Mouse (Mus musculus) forebrain, embryonic 14.5 days (tissue): ENCODE data around the gene Dtx3l. TPM values are rescaled to one million over a fixed set of nuclear protein-coding genes. Genes with fewer than 3 reads are reported as not detected.
"Not testable (repeated sequence)": the region's sequence is repeated elsewhere in the genome, so short reads cannot be mapped to it uniquely, and the experiment has no call there.

Experiments
- ATAC-seq: fragments of 200-750 bp; cut with Nextera tagmentation; 2 replicates; pipeline ENCODE4 v1.8.0; 2017; ENCODE audit warnings: mild to moderate bottlenecking, moderate library complexity
- DNase-seq: peaks from one replicate; pipeline ENCODE4 v3.0.0-alpha.2; 2015; ENCODE audit warnings: low spot score
- H3K27ac ChIP-seq: fragments of 300-500 bp; sonication (generic); 2 replicates; pipeline ENCODE4 v1.5.1; 2014; ENCODE audit warnings: low read depth, mild to moderate bottlenecking, control low read depth, low read length, moderate library complexity
- H3K27me3 ChIP-seq: fragments of 300-500 bp; sonication (generic); replicated peaks from 2 replicates; pipeline ENCODE4 v1.6.1; 2014; ENCODE audit warnings: low read length, control low read depth, mixed read lengths; ENCODE audit not compliant: control insufficient read depth, insufficient read depth
- H3K36me3 ChIP-seq: fragments of 300-500 bp; sonication (generic); 2 replicates; pipeline ENCODE4 v1.6.1; 2014; ENCODE audit warnings: low read length, control low read depth; ENCODE audit not compliant: control insufficient read depth, insufficient read depth
- H3K4me1 ChIP-seq: fragments of 300-500 bp; sonication (generic); 2 replicates; pipeline ENCODE4 v1.6.1; 2014; ENCODE audit warnings: antibody characterized with exemption, low read length, control low read depth; ENCODE audit not compliant: control insufficient read depth, insufficient read depth
- H3K4me2 ChIP-seq: fragments of 300-500 bp; sonication (generic); 2 replicates; pipeline ENCODE4 v1.6.1; 2014; ENCODE audit warnings: mild to moderate bottlenecking, control low read depth, low read length
- H3K4me3 ChIP-seq: fragments of 300-500 bp; sonication (generic); 2 replicates; pipeline ENCODE4 v1.5.1; 2014; ENCODE audit warnings: low read depth, low read length, control low read depth
- H3K9ac ChIP-seq: fragments of 300-500 bp; sonication (generic); 2 replicates; pipeline ENCODE4 v1.6.1; 2014; ENCODE audit warnings: mild to moderate bottlenecking, low read length, control low read depth, moderate library complexity
- H3K9me3 ChIP-seq: fragments of 300-500 bp; sonication (generic); replicated peaks from 2 replicates; pipeline ENCODE4 v1.6.1; 2016; ENCODE audit warnings: low read length, control low read depth, mixed read lengths; ENCODE audit not compliant: control insufficient read depth
- WGBS: fragments of 180-500 bp; shearing (Covaris S2); extraction: QIAGEN DNeasy Blood & Tissue Kit; methylation state at CpG from one replicate; pipeline ENCODE4 v1.1.7; 2014; 5-methylcytosine and 5-hydroxymethylcytosine counted together
- polyA plus RNA-seq: library from polyadenylated mRNA; unstranded; fragments of >200 nt; fragmentation: Nextera tagmentation; extraction: Ambion mirVana; gene quantifications from 2 replicates; pipeline ENCODE4 v1.2.1, GENCODE M21; 2014

The Dtx3l gene
- polyA plus RNA-seq: 1.9 and 2.3 TPM in 2 replicates

DNA sequence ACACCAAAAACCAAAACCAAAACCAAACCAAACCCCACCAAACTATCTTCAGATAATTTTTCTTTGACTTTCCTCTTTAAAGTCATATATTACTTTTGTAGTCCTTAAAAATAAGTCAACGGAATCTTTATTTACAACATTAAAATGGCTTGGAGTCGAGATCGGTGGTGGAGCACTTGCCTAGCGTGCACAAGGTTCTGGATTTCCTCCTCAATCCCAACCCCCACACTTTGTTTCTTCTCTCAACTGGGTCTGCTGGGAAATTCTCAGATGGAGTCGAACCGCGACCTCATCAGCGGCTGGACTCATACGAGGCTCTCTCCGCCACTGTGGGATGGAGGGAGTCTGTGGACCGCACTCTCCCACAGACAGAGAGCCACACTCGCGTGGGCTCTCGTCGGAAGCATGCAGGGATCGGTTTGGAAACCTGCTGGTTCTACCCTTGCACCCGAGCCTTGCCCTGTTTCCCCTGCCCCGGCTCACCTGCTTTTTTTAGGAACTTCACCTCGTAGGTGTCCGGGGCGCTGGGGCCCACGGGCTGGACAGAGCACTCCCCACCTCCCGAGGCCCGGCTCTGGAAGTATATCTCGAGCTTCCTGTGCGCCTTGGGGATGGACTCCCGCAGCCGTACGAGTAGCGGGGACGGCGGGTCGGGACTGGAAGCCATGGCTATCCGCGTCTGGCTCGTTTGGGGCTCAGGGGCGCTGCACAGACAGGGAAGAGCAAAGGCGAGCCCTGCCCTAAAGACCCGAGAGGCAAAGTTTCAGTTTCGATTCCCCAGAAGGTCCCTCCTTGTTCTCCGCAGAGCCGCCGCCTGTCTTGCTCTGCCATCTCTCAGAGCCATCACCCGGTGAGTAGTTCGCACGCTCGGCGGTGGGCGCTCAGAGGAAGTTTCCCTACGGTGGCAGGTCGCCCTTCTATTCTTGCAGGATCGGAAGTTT, at the start of gene Dtx3l, which contains the start of gene Parp9:
TSS of gene Dtx3l (minus strand) at position 941 of the 941 bp plus-strand sequence.
TSS of gene Parp9 (plus strand) at position 260 of the 941 bp plus-strand sequence.
- Histone ChIP-seq H3K9me3 (no peaks in the 10 kb centered on the region), H3K36me3 (no peaks in the 10 kb centered on the region), H3K4me3 (peak within 1 kb of the TSS; percentile 58), H3K27me3 (no peaks in the 10 kb centered on the region), H3K4me2 (peak within 1 kb of the TSS; percentile 84), H3K9ac (peak within 1 kb of the TSS; percentile 75), H3K4me1 (peaks cover 8% of the 10 kb centered on the region), H3K27ac (no peak within 1 kb of the TSS)
- 2% methylated on average over 52 of the region's 52 CpGs for WGBS
- ATAC-seq: peak; percentile 63
- peak; percentile 50 for DNase-seq

DNA sequence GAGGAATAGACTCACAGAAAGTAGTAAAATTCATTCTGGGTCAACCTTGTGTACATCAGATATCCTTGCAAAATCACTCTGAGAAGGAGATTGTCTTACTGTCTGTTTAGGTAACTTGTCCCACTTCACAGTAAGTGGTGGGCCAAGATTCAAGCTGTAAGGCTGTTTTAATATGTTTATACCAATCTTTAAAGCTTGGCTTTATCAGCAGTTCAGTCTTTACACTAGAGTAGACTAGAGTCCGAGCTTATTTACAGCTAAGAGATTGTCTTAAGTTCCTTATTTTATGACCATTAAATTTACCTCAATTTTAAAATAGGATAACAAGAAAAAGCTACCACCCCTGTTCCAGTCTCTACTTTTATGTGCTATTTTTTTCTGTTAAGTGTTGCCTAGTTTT, 49.0 kb upstream of the Dtx3l start:
- H3K4me3 ChIP-seq: no peak overlapping the region
- no peak overlapping the region for H3K27ac ChIP-seq
- WGBS: 82% methylated on average over 1 of the region's 1 CpGs
- no peak overlapping the region for H3K4me2 ChIP-seq
- no peak overlapping the region for H3K9ac ChIP-seq
- no peaks in the 10 kb centered on the region for H3K27me3 ChIP-seq
- no peak for DNase-seq
- no peaks in the 10 kb centered on the region for H3K9me3 ChIP-seq
- no peaks in the 10 kb centered on the region for H3K36me3 ChIP-seq
- ATAC-seq: no peak
- no peaks in the 10 kb centered on the region; the same call in 1 of the 2 replicates for H3K4me1 ChIP-seq

DNA sequence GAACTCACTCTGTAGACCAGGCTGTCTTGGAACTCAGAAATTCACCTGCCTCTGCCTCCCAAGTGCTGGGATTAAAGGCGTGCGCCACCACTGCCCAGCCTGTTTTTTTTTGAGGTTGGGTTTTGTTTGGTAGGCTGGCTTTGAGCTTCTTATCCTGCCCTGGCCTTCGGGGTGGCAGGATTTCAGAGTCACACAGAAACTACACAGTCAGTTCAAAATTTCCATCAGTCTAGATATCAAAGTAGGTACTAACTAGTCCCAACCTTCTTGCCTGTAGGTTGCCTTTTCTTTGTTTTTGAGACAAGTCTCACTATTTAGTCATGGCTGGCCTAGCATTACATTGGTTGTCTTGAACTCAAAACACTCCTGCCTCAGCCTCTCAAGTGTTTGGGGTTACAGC, 45.5 kb upstream of the Dtx3l start:
- ATAC-seq: no peak
- H3K36me3 ChIP-seq: no peaks in the 10 kb centered on the region
- H3K27ac ChIP-seq: no peak overlapping the region
- 63% methylated on average over 3 of the region's 3 CpGs for WGBS
- no peak overlapping the region for H3K9ac ChIP-seq
- H3K4me2 ChIP-seq: peak overlapping the region; percentile 65
- H3K27me3 ChIP-seq: peaks cover 4% of the 10 kb centered on the region; the same call in 1 of the 2 replicates
- DNase-seq: no peak
- peaks cover 4% of the 10 kb centered on the region; the same call in 1 of the 2 replicates for H3K9me3 ChIP-seq
- H3K4me1 ChIP-seq: no peaks in the 10 kb centered on the region; the same call in 1 of the 2 replicates
- H3K4me3 ChIP-seq: peak overlapping the region; percentile 84

GRCm38 (mm10) chr16:35983517-35984101, 44.7 kb upstream of the Dtx3l start:
- peak overlapping the region; percentile 99 for H3K27ac ChIP-seq
- peak overlapping the region; percentile 84 for H3K4me3 ChIP-seq
- DNase-seq (peak; percentile 66), ATAC-seq (peak; percentile 76)
- H3K9me3 ChIP-seq: peaks cover 4% of the 10 kb centered on the region; the same call in 1 of the 2 replicates
- peaks cover 4% of the 10 kb centered on the region; the same call in 1 of the 2 replicates for H3K27me3 ChIP-seq
- WGBS: under 1% methylated on average over 55 of the region's 86 CpGs
- no peaks in the 10 kb centered on the region; the same call in 1 of the 2 replicates for H3K4me1 ChIP-seq
- H3K9ac ChIP-seq: peak overlapping the region; percentile 92
- H3K4me2 ChIP-seq: peak overlapping the region; percentile 65
- H3K36me3 ChIP-seq: no peaks in the 10 kb centered on the region

DNA sequence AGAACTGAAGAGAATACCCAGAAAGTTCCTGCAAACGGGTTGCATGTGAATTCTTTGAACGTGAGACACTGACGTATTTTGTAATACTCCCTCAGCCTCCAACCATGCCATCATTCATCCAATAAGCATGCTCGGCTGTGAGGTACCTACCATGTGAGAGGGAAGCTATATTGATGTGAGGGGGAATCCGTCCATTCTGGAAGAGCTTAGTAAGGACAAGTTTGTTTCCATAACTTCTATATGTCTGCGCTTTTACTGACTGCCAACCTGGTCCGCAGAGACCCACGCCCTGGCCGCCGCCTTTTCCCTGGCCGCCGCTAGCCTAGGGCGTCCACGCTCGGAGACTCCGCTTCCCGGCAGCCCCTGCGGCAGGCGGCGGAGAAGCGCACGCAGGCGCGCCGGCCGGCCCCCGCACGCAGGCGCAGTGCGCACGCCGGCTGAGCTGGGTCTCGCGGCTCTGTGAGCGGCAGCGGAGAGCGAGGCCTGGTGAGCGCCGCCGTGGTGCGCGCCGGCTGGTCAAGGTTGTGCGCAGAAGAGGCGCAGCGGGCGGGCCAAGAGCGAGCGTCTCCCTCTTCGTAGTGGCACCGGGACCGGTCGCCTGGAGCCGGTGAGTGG, 44.1 kb upstream of the Dtx3l start:
- Histone ChIP-seq H3K36me3 (no peaks in the 10 kb centered on the region), H3K4me1 (no peaks in the 10 kb centered on the region; the same call in 1 of the 2 replicates), H3K4me2 (peak overlapping the region; percentile 66), H3K27me3 (peaks cover 4% of the 10 kb centered on the region; the same call in 1 of the 2 replicates), H3K9ac (peak overlapping the region; percentile 92), H3K4me3 (peak overlapping the region; percentile 84), H3K27ac (peak overlapping the region; percentile 99), H3K9me3 (peaks cover 4% of the 10 kb centered on the region; the same call in 1 of the 2 replicates)
- WGBS: under 1% methylated on average over 44 of the region's 54 CpGs
- peak; percentile 96 for DNase-seq
- ATAC-seq: peak; percentile 96

- WGBS: 9% methylated on average over 15 of the region's 15 CpGs
- no peaks in the 10 kb centered on the region; the same call in 1 of the 2 replicates for H3K4me1 ChIP-seq
- H3K36me3 ChIP-seq: no peaks in the 10 kb centered on the region
- H3K9ac ChIP-seq: peak overlapping the region; percentile 92
- H3K4me3 ChIP-seq: peak overlapping the region; percentile 84
- H3K27ac ChIP-seq: no peak overlapping the region
- ATAC-seq: peak; percentile 3
- H3K4me2 ChIP-seq: peak overlapping the region; percentile 66
- peaks cover 4% of the 10 kb centered on the region; the same call in 1 of the 2 replicates for H3K9me3 ChIP-seq
- DNase-seq: no peak
- H3K27me3 ChIP-seq: peaks cover 4% of the 10 kb centered on the region; the same call in 1 of the 2 replicates
Observed at GRCm38 (mm10) chr16:35982506-35982901, 43.6 kb upstream of the Dtx3l start.

DNA sequence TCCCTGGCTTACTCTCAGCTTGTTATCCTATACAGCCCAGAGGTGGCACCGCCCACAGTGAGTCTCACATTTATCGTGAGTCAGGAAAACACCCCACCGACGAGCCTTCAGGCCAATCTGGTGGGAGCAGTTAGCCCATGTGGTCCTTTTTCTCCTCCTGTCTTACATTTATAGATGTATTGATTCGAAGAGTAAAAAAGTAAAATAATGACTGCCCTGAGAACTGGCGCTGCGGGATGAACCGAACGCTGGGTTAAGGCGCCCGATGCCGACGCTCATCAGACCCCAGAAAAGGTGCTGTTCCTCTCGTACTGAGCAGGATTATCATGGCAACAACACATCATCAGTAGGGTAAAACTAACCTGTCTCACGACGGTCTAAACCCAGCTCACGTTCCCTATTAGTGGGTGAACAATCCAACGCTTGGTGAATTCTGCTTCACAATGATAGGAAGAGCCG, 42.4 kb upstream of the Dtx3l start:
- Histone ChIP-seq H3K4me2 (no peak overlapping the region), H3K4me3 (no peak overlapping the region), H3K27me3 (peaks cover 4% of the 10 kb centered on the region; the same call in 1 of the 2 replicates), H3K27ac (no peak overlapping the region), H3K36me3 (no peaks in the 10 kb centered on the region), H3K9ac (no peak overlapping the region), H3K9me3 (peaks cover 4% of the 10 kb centered on the region; the same call in 1 of the 2 replicates), H3K4me1 (no peaks in the 10 kb centered on the region; the same call in 1 of the 2 replicates)
- DNase-seq: peak; percentile 99
- 50% methylated on average over 19 of the region's 19 CpGs for WGBS
- peak; percentile 41; the same call in 1 of the 2 replicates for ATAC-seq

DNA sequence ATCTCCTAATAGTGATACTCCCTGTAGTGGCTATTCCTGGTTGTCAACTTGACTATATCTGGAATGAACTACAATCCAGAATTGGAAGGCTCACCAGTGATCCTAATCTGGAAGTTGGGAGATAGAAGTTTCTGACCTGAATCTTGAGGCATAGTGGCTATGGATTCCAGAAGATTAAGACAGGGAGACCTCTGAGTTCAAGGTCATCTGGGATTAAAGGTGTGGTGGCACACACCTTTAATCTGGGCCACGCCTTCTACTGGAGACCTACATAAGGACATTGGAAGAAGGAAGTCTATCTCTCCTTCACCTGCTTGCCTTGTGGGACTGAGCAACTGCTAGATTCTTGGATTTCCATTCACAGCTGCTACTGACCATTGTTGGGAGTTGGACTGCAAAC, 39.5 kb upstream of the Dtx3l start, which contains the start of gene Kpna1:
TSS of gene Kpna1 (plus strand) at position 301 of the 400 bp plus-strand sequence.
- 92% methylated on average over 1 of the region's 1 CpGs for WGBS
- not testable (repeated sequence) for H3K27me3 ChIP-seq, ATAC-seq, H3K4me1 ChIP-seq, H3K4me2 ChIP-seq, H3K9ac ChIP-seq, H3K4me3 ChIP-seq, H3K27ac ChIP-seq, DNase-seq, H3K9me3 ChIP-seq, H3K36me3 ChIP-seq
